Mouse (Mus musculus) liver, embryonic 14.5 days (tissue): ENCODE measurements around the gene Abca1. TPM values are rescaled to one million over a fixed set of nuclear protein-coding genes. Genes with fewer than 3 reads are reported as not detected.

Experiments used
- ATAC-seq: fragments of 200-750 bp; cut with Nextera tagmentation; 2 replicates; pipeline ENCODE4 v1.8.0; 2017; ENCODE audit warnings: moderate number of reproducible peaks, mild to moderate bottlenecking, moderate library complexity; ENCODE audit not compliant: insufficient read depth
- DNase-seq, 3 experiments: peaks; one replicate each; pipeline ENCODE4 v3.0.0-alpha.2; 2012 to 2013; ENCODE audit warnings: low read depth in 3 of 3, low spot score in 3 of 3
- H3K27ac ChIP-seq: fragments of 300-500 bp; sonication (generic); 2 replicates; pipeline ENCODE4 v1.5.1; 2014; ENCODE audit warnings: moderate library complexity, mild to moderate bottlenecking, control low read depth, inconsistent platforms
- H3K27me3 ChIP-seq: fragments of 300-500 bp; sonication (generic); 2 replicates; pipeline ENCODE4 v1.6.1; 2014; ENCODE audit warnings: mild to moderate bottlenecking, low read length, moderate library complexity; ENCODE audit not compliant: control insufficient read depth, insufficient read depth
- H3K36me3 ChIP-seq: fragments of 300-500 bp; sonication (generic); replicated peaks from 2 replicates; pipeline ENCODE4 v1.6.1; 2014; ENCODE audit warnings: low read depth; ENCODE audit not compliant: control insufficient read depth, insufficient read depth
- H3K4me1 ChIP-seq, 2 experiments: fragments of 200-500 bp in 1 of 2; fragments of 300-500 bp in 1 of 2; sonication (generic) in 1 of 2; replicated peaks; 2 replicates each; pipeline ENCODE4 v1.6.1; 2012 to 2014; ENCODE audit warnings: antibody characterized with exemption in 1 of 2, inconsistent platforms in 1 of 2, low read length in 1 of 2; ENCODE audit not compliant: control insufficient read depth in 2 of 2, insufficient read depth in 2 of 2
- H3K4me2 ChIP-seq: fragments of 300-500 bp; sonication (generic); 2 replicates; pipeline ENCODE4 v1.6.1; 2014; ENCODE audit warnings: low read depth, mild to moderate bottlenecking, control low read depth, moderate library complexity
- H3K4me3 ChIP-seq, 2 experiments: fragments of 200-500 bp in 1 of 2; fragments of 300-500 bp in 1 of 2; sonication (generic) in 1 of 2; 2 replicates each; pipeline ENCODE4 v1.5.1; 2012 to 2014; ENCODE audit warnings: low read depth in 2 of 2, low read length in 2 of 2, mild to moderate bottlenecking in 2 of 2, control low read depth in 1 of 2, inconsistent platforms in 1 of 2, moderate library complexity in 1 of 2; ENCODE audit not compliant: insufficient read depth in 1 of 2
- H3K9ac ChIP-seq: fragments of 300-500 bp; sonication (generic); replicated peaks from 2 replicates; pipeline ENCODE4 v1.6.1; 2014; ENCODE audit warnings: mild to moderate bottlenecking, control low read depth, moderate library complexity
- H3K9me3 ChIP-seq: fragments of 300-500 bp; sonication (generic); 2 replicates; pipeline ENCODE4 v1.6.1; 2016; ENCODE audit warnings: low read length, mixed read lengths; ENCODE audit not compliant: control insufficient read depth
- CTCF ChIP-seq: IDR thresholded peaks from 2 replicates; pipeline ENCODE4 v1.5.1; 2016; ENCODE audit warnings: antibody characterized with exemption, low read depth, control low read depth
- EP300 ChIP-seq: IDR thresholded peaks from 2 replicates; pipeline ENCODE4 v1.6.1; 2016; ENCODE audit warnings: antibody characterized with exemption, low read depth
- WGBS: fragments of 180-500 bp; shearing (Covaris S2); extraction: QIAGEN DNeasy Blood & Tissue Kit; methylation state at CpG from one replicate; pipeline ENCODE4 v1.1.7; 2014; ENCODE audit not compliant: insufficient replicate concordance; 5-methylcytosine and 5-hydroxymethylcytosine counted together
- polyA plus RNA-seq, 2 experiments: library from polyadenylated mRNA; depleted of rRNA in 1 of 2; stranded (reverse) in 1 of 2; unstranded in 1 of 2; fragments of >200 nt; fragmentation: Nextera tagmentation in 1 of 2; extraction: Ambion mirVana in 1 of 2; gene quantifications; 2 replicates each; pipeline versions ENCODE4 v1.2.1 to v1.2.3; 2012 to 2014

Gene Abca1
- polyA plus RNA-seq, 2 experiments: 7.0 to 12.0 TPM

DNA sequence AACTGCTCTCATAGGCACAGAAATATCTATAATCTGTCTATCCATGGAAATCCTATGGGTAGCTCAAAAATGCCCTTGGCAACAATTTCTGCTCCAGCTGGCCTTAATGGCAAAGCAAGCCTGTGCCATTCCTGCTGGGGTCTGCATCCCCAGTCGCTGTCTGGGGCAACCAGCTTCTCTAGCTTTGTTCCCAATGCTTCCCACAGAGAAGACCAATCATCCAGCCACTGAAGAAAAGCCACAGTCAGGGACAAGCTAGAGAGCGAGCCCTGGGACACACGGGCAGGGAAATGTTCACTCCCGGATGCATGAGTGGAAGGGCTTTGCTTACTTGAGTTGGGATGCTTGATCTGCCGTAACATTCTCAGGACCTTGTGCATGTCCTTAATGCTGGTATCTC is 32.4 kb downstream of the Abca1 start:
- H3K27ac ChIP-seq: no peak overlapping the region
- peaks cover 0 to 34% of the 10 kb centered on the region in 2 experiments; a peak in 3 of 4 replicates for H3K4me1 ChIP-seq
- H3K9me3 ChIP-seq: no peaks in the 10 kb centered on the region
- 80% methylated on average over 5 of the region's 5 CpGs for WGBS
- H3K4me2 ChIP-seq: no peak overlapping the region
- no peak for DNase-seq
- no peaks in the 10 kb centered on the region for H3K27me3 ChIP-seq
- H3K9ac ChIP-seq: no peak overlapping the region
- no peak for ATAC-seq
- H3K4me3 ChIP-seq: no peak overlapping the region
- no peak for TF ChIP-seq EP300
- no peak for TF ChIP-seq CTCF
- no peaks in the 10 kb centered on the region; the same call in 1 of the 2 replicates for H3K36me3 ChIP-seq

DNA sequence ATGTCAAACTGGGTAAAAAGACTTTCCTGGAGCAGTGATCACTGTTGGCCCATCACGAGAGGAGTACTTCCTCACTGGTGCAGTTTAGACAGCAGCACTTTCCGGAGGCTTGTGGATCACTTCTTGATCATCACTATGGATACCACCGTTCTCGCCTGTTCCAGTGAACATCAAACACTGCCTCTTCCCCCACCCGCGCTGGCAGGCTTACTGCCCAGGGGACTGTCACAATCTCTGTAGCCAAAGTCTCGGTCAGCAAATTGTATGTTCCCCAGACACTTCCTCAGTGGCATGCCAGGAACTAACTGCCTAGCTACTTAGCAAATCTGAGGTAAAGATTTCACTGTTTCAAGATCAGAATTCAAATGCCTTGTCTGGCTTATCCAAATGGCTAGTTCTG is 32.9 kb downstream of the Abca1 start:
- ATAC-seq: no peak
- DNase-seq: no peak
- Histone ChIP-seq H3K36me3 (no peaks in the 10 kb centered on the region; the same call in 1 of the 2 replicates), H3K27me3 (no peaks in the 10 kb centered on the region), H3K9ac (no peak overlapping the region), H3K4me1 (peaks cover 1 to 35% of the 10 kb centered on the region in 2 experiments), H3K9me3 (no peaks in the 10 kb centered on the region), H3K4me2 (no peak overlapping the region), H3K27ac (no peak overlapping the region), H3K4me3 (no peak overlapping the region)
- WGBS: 82% methylated on average over 7 of the region's 7 CpGs
- no peak for TF ChIP-seq CTCF

DNA sequence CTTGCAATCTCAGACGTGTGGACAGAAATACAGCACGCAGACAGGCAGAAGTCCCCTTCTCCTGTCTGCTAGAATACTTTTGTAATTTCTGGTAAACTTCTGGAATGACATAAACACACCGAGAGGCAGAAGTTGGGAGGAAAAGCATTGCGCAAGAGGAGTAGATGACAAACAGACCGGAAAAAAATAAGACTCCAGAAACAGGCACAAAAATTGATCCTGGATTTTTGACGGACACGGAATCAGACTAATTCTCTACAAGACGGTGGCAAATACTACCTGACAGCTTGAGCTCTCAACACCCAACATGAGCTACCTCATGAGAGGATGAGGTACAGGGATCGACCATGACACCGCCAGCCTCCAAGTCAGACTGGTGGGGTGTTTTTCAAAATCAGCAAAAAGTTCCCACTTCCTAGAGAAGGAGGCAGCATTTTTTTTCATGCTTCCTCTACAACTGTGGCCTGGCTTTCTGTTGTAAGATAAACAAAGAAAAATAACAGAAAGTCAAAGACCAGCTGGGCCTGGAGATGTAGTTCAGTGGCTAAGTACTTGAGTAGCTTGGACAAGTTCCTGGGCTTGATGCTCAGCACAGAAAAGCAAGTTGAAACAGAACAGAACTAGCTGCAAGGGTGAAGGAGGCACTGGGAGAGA is 34.7 kb downstream of the Abca1 start:
- Histone ChIP-seq H3K9me3 (no peaks in the 10 kb centered on the region), H3K27ac (no peak overlapping the region), H3K27me3 (no peaks in the 10 kb centered on the region), H3K4me2 (no peak overlapping the region), H3K4me3 (no peak overlapping the region), H3K4me1 (peaks cover 15 to 38% of the 10 kb centered on the region in 2 experiments), H3K36me3 (no peaks in the 10 kb centered on the region; the same call in 1 of the 2 replicates), H3K9ac (no peak overlapping the region)
- TF ChIP-seq EP300: no peak
- WGBS: 66% methylated on average over 10 of the region's 10 CpGs
- DNase-seq (no peak), ATAC-seq (no peak)

DNA sequence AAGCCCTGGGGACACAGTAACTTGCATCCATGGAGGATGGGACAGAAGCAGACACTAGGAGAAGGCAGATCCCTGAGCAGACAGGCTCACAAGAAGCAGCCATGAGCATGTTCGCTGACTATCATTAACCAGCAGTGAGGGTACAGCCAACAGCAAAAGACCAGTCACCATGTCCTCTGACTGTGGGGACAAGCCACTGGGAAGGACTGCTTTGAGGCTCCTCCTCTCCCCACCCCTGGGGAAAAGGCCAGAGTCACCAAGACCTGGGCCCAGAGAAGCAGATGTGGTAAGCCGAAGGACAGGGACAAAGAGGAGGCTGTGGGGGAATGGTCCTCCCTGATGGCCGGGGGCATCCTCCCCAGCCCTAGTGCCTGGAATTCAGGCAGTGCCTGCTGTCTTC is 37.4 kb downstream of the Abca1 start:
- Histone ChIP-seq H3K9me3 (no peaks in the 10 kb centered on the region), H3K4me2 (no peak overlapping the region), H3K4me3 (no peak overlapping the region), H3K36me3 (no peaks in the 10 kb centered on the region; the same call in 1 of the 2 replicates), H3K9ac (no peak overlapping the region), H3K4me1 (peaks cover 18 to 32% of the 10 kb centered on the region in 2 experiments), H3K27me3 (no peaks in the 10 kb centered on the region), H3K27ac (no peak overlapping the region)
- WGBS: 63% methylated on average over 3 of the region's 3 CpGs
- DNase-seq (no peak), ATAC-seq (no peak)
- no peak for TF ChIP-seq EP300
- TF ChIP-seq CTCF: no peak

DNA sequence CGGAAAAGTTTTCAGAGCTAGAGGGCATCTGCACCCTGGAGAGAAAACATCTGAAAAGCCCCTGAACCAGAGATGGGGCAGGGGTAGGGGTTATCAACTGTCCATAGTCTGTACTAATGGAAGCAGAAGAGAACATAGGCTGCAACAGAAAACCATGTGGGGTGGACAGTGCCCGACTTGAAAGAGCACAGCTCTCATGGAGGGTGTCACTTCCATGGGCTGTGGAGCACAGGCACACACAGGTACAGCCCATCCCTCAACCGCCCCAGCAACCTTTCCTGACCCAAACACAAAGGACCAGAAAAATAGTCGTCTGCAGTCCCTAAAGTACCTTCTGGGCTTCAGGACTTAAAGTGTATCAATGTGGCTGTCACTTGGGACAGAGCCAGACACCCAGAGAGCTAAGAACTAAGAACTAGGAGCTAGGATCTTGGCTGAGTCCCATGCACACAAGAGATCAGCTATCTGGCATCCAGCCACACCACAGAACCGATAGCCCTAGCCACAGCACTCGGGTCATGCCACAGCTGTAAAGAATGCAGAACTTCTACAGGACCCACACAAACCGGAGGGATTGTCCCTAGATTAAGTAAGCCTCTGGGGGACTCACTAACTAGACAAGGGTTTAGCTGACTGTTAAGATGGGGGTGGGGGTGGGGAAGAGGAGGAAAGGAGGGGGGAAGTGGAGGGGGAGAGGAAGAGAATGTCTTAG is 38.0 kb downstream of the Abca1 start:
- Histone ChIP-seq H3K9me3 (no peaks in the 10 kb centered on the region), H3K4me1 (peaks cover 18 to 32% of the 10 kb centered on the region in 2 experiments), H3K4me2 (peak overlapping the region; percentile 1; the same call in 1 of the 2 replicates), H3K27me3 (no peaks in the 10 kb centered on the region), H3K4me3 (no peak overlapping the region), H3K36me3 (no peaks in the 10 kb centered on the region; the same call in none of the 2 replicates), H3K27ac (no peak overlapping the region), H3K9ac (no peak overlapping the region)
- WGBS: 26% methylated on average over 7 of the region's 7 CpGs
- peak; percentile 30 for ATAC-seq
- no peak for DNase-seq
- TF ChIP-seq CTCF (no peak), EP300 (no peak)
